Mouse (Mus musculus): Measurements from ENCODE around the gene Gm525. TPM values are rescaled to one million over a fixed set of nuclear protein-coding genes. Genes with fewer than 3 reads are reported as not detected.

Gene Gm525
- polyA plus RNA-seq (2014; fragmentation: Illumina TruSeq; extraction: RNeasy Lipid Tissue Mini Kit (QIAGEN cat#74804); ENCODE audit: insufficient read depth, low read depth, low replicate concordance), result not detected

DNA sequence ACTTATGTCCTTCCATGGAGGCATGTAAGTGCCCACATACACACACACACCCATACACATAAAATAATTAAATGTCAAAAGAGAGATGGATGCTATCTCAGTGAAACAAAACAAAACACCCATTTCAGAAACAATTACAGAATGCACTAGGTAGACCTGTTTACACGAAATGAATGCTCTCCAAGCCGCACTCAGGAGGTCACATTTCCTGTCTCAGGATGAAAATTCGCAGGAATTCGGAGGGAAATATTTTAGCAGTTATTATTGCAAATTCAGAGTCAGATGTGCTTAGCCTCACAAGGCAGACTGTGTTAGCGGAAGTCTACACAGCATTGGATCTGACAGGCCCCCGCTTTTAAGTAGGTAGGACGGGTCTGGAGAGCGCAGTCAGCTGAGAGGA is at the start of gene Gm525:
TSS of gene Gm525 (plus strand) at position 301 of the 400 bp plus-strand sequence.

DNA sequence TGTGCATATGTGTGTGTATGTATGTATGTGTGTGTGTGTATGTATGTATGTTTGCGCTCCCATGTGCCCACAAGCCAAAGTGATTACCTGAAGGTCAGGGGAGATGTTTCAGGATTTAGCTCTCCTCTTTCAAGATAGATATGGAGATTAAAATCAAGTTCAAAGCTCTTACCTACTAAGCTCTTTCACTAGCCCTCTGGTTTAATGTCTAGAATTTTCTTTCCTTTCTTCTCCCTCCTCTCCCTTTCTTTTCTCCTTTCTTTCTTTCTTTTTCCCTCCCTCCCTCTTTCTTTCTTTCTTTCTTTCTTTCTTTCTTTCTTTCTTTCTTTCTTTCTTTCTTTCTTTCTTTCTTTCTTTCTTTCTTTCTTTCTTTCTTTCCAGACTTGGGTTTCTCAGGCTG is 6.9 kb upstream of the Gm525 start, which contains the start of gene Dgke:
TSS of gene Dgke (minus strand) at position 101 of the 400 bp plus-strand sequence.

Other genes starting within 250 kb of the Gm525 start
- gene Akap1, start 209.3 kb upstream of the Gm525 start, polyA plus RNA-seq (2014; fragmentation: Illumina TruSeq; extraction: RNeasy Lipid Tissue Mini Kit (QIAGEN cat#74804); ENCODE audit: insufficient read depth, low read depth, low replicate concordance), result 8.5 TPM
- gene Scpep1, start 118.4 kb upstream of the Gm525 start, polyA plus RNA-seq (2014; fragmentation: Illumina TruSeq; extraction: RNeasy Lipid Tissue Mini Kit (QIAGEN cat#74804); ENCODE audit: insufficient read depth, low read depth, low replicate concordance), result 34.4 TPM
- not detected for gene Elobl, start 106.9 kb upstream of the Gm525 start, polyA plus RNA-seq (2014; fragmentation: Illumina TruSeq; extraction: RNeasy Lipid Tissue Mini Kit (QIAGEN cat#74804); ENCODE audit: insufficient read depth, low read depth, low replicate concordance)
- 4.1 TPM for gene Coil, start 103.6 kb upstream of the Gm525 start, polyA plus RNA-seq (2014; fragmentation: Illumina TruSeq; extraction: RNeasy Lipid Tissue Mini Kit (QIAGEN cat#74804); ENCODE audit: insufficient read depth, low read depth, low replicate concordance)
- gene Trim25, start 74.5 kb upstream of the Gm525 start, polyA plus RNA-seq (2014; fragmentation: Illumina TruSeq; extraction: RNeasy Lipid Tissue Mini Kit (QIAGEN cat#74804); ENCODE audit: insufficient read depth, low read depth, low replicate concordance), result 21.9 TPM
- gene Dgke, start 7.0 kb upstream of the Gm525 start, polyA plus RNA-seq (2014; fragmentation: Illumina TruSeq; extraction: RNeasy Lipid Tissue Mini Kit (QIAGEN cat#74804); ENCODE audit: insufficient read depth, low read depth, low replicate concordance), result 4.5 TPM
- 0.45 TPM for gene Nog, start 228.5 kb downstream of the Gm525 start, polyA plus RNA-seq (2014; fragmentation: Illumina TruSeq; extraction: RNeasy Lipid Tissue Mini Kit (QIAGEN cat#74804); ENCODE audit: insufficient read depth, low read depth, low replicate concordance)